Mouse (Mus musculus) small intestine, adult 2 months (tissue): ENCODE measurements at regions not wholly inside any gene's neighbourhood (a gene's known extent, or its start where the extent isn't known, plus 50 kb on each side); places are given as distances from the start of the nearest gene placed in this dataset.

Experiments
- CTCF ChIP-seq: fragments of 200-500 bp; IDR thresholded peaks from 2 replicates; pipeline ENCODE4 v1.5.1; 2012; ENCODE audit warnings: low read depth, mild to moderate bottlenecking, control low read depth, inconsistent platforms, low read length, moderate library complexity, mixed read lengths; ENCODE audit not compliant: insufficient replicate concordance, insufficient read length; ENCODE audit errors: extremely low read depth
- POLR2A ChIP-seq: fragments of 200-500 bp; IDR thresholded peaks from 2 replicates; pipeline ENCODE4 v1.6.1; 2012; ENCODE audit warnings: low read depth, mild to moderate bottlenecking, control low read depth, inconsistent platforms, low read length, moderate library complexity

DNA sequence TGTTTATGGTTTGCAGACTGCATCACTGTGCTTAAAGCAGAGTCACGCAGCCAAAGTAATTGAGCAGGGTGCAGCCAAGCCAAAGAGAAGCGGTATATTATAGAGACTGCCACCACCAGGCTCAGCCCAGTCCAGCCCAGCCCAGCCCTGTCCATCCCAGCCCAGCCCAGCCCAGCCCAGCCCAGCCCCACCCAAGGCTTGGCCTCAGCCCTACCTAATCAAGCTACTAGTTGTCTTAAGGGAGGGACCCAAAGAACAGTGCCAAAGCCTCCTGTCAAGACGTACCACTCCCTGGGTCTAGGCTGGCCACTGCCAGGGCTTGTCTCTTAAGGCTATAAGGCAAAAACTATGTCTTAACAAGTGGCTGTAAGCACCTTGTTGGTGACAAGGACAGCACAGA lies 166.9 kb upstream of the Klf3 start:
- no peak for TF ChIP-seq CTCF
- TF ChIP-seq POLR2A = no peak
